ENCODE assay signal across 23 mouse cellular contexts in the genomic region with DNA sequence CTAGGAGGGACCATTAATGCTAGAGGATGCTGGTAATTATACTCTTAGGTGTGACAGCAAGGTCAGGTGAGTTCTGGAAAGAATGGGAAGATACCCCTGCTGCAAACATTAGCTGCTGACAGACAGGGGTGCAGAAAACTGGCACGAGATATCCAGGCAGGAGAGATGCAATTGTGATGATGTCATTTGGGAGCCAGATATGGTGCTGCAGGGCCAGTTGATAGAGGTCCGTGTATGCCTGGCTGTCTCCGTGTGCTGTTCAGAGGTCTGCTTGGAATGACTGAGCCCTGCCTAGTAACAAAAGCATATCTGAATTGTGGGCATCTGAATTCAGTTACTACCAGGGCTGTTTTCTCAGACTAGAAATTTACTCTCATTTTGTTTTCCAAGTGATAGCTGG.
"Had no signal": no experiment of that assay in that cellular context is flagged by ENCODE, and none has a peak within 500 bp of the region (broad histone marks: within the 10 kb centered on the region; RNA-seq: fewer than 3 reads in every experiment).

No protein-coding gene starts in this region.

- H3K36me3 ChIP-seq: forebrain, embryonic 15.5 days; hindbrain, embryonic 13.5 days; hindbrain, embryonic 15.5 days; kidney, embryonic 15.5 days; limb, embryonic 13.5 days; limb, embryonic 15.5 days; liver, embryonic 12.5 days had no signal

- H3K9me3 ChIP-seq: forebrain, embryonic 15.5 days; hindbrain, embryonic 13.5 days; hindbrain, embryonic 15.5 days; kidney, embryonic 15.5 days; limb, embryonic 13.5 days; limb, embryonic 15.5 days; liver, embryonic 12.5 days had no signal

- H3K27me3 ChIP-seq: forebrain, embryonic 15.5 days; hindbrain, embryonic 13.5 days; hindbrain, embryonic 15.5 days; kidney, embryonic 15.5 days; limb, embryonic 13.5 days; limb, embryonic 15.5 days; liver, embryonic 12.5 days had no signal

- DNase-seq: forebrain, postnatal 0 days; gastrocnemius, postnatal 14 days; gastrocnemius, postnatal 36 days; heart, adult 18-20 months; kidney, adult 11 months; kidney, adult 2 months; kidney, adult 9 months; kidney, postnatal 14 days; kidney, postnatal 36 days; layer of hippocampus, adult 9-11 months; layer of hippocampus, postnatal 36 days; left cerebral cortex, postnatal 4 days had no signal

- H3K4me1 ChIP-seq: forebrain, embryonic 15.5 days; hindbrain, embryonic 13.5 days; hindbrain, embryonic 15.5 days; kidney, embryonic 15.5 days; limb, embryonic 13.5 days; limb, embryonic 15.5 days; liver, embryonic 12.5 days had no signal

- H3K4me3 ChIP-seq: forebrain, embryonic 15.5 days; hindbrain, embryonic 13.5 days; hindbrain, embryonic 15.5 days; kidney, embryonic 15.5 days; limb, embryonic 13.5 days; limb, embryonic 15.5 days; liver, embryonic 12.5 days had no signal

- H3K27ac ChIP-seq: forebrain, embryonic 15.5 days; hindbrain, embryonic 13.5 days; hindbrain, embryonic 15.5 days; hindbrain, postnatal 0 days; kidney, embryonic 15.5 days; kidney, postnatal 0 days; limb, embryonic 13.5 days; limb, embryonic 15.5 days; liver, embryonic 12.5 days; liver, embryonic 14.5 days had no signal

- H3K9ac ChIP-seq: forebrain, embryonic 15.5 days; forebrain, postnatal 0 days; hindbrain, embryonic 13.5 days; hindbrain, embryonic 15.5 days; kidney, embryonic 15.5 days; limb, embryonic 13.5 days; limb, embryonic 15.5 days; liver, embryonic 12.5 days; liver, embryonic 14.5 days had no signal

- ATAC-seq: forebrain, embryonic 15.5 days; forebrain, postnatal 0 days; hindbrain, postnatal 0 days; intestine, embryonic 16.5 days; liver, embryonic 12.5 days had no signal

- H3K4me2 ChIP-seq: forebrain, embryonic 15.5 days; hindbrain, embryonic 13.5 days; hindbrain, embryonic 15.5 days; kidney, embryonic 15.5 days; limb, embryonic 13.5 days; limb, embryonic 15.5 days; liver, embryonic 12.5 days had no signal
